Mouse (Mus musculus) heart, embryonic 12.5 days (tissue): ENCODE data around the gene Nrm. TPM values are rescaled to one million over a fixed set of nuclear protein-coding genes. Genes with fewer than 3 reads are reported as not detected.

Experiments
- ATAC-seq: fragments of 200-750 bp; cut with Nextera tagmentation; 2 replicates; pipeline ENCODE4 v1.8.0; 2017; ENCODE audit warnings: moderate TSS enrichment, moderate library complexity; ENCODE audit not compliant: insufficient number of reproducible peaks, low FRiP score
- H3K27ac ChIP-seq: fragments of 300-500 bp; sonication (generic); 2 replicates; pipeline ENCODE4 v1.5.1; 2016; ENCODE audit warnings: mild to moderate bottlenecking, moderate library complexity; ENCODE audit not compliant: poor library complexity, severe bottlenecking
- H3K27me3 ChIP-seq: fragments of 300-500 bp; sonication (generic); replicated peaks from 2 replicates; pipeline ENCODE4 v1.6.1; 2016; ENCODE audit warnings: mild to moderate bottlenecking, moderate library complexity
- H3K36me3 ChIP-seq: fragments of 300-500 bp; sonication (generic); 2 replicates; pipeline ENCODE4 v1.6.1; 2016; ENCODE audit warnings: mild to moderate bottlenecking, moderate library complexity
- H3K4me1 ChIP-seq: fragments of 300-500 bp; sonication (generic); replicated peaks from 2 replicates; pipeline ENCODE4 v1.6.1; 2016; ENCODE audit warnings: mild to moderate bottlenecking
- H3K4me2 ChIP-seq: fragments of 300-500 bp; sonication (generic); 2 replicates; pipeline ENCODE4 v1.6.1; 2016; ENCODE audit warnings: mild to moderate bottlenecking, moderate library complexity
- H3K4me3 ChIP-seq: fragments of 300-500 bp; sonication (generic); 2 replicates; pipeline ENCODE4 v1.5.1; 2016; ENCODE audit warnings: mild to moderate bottlenecking
- H3K9ac ChIP-seq: fragments of 300-500 bp; sonication (generic); 2 replicates; pipeline ENCODE4 v1.6.1; 2016; ENCODE audit warnings: mild to moderate bottlenecking, moderate library complexity
- H3K9me3 ChIP-seq: fragments of 300-500 bp; sonication (generic); replicated peaks from 2 replicates; pipeline ENCODE4 v1.6.1; 2016; ENCODE audit warnings: mild to moderate bottlenecking, moderate library complexity
- WGBS: fragments of 180-500 bp; shearing (Covaris S2); methylation state at CpG from one replicate; pipeline ENCODE4 v1.1.7; 2016; 5-methylcytosine and 5-hydroxymethylcytosine counted together
- polyA plus RNA-seq: library from polyadenylated mRNA; unstranded; fragments of >200 nt; fragmentation: Nextera tagmentation; extraction: Ambion mirVana; gene quantifications from 2 replicates; pipeline ENCODE4 v1.2.1, GENCODE M21; 2016

Nrm gene
- polyA plus RNA-seq, 1 experiment from 2014 or later, result 50.7 TPM

DNA sequence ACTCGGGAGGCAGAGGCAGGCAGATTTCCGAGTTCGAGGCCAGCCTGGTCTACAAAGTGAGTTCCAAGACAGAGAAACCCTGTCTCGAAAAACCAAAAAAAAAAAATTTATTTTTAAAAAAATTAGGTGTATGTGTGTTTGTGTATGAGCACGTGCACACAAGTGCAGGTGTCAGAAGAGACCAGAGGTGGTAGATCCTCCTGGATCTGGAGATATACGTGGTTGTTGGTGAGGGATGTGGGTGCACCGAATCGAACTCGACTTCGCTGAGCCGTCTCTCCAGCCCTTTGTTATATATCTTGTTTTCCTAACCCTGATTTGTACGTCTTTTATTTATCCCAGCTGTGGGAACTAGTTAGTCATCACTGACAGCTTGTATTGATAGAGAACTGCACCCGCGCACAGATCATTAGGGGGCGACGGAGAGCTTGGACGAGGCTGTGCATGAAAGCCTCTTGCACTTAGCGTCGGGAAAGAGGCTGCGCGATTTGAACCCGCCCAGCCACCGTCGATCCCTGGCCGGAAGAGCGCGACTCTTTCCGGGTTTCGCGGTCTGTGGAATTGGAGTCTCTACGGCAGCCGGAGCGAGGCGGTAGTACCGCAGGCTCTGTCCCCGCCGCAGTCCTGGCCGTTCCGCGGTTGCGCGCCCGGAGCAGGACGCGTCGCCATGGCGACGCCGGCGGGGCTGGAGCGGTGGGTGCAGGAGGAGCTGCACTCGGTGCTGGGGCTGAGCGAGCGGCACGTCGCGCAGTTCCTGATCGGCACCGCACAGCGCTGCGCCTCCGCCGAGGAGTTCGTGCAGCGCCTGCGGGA lies 18.3 kb downstream of the Nrm start, which contains the start of gene Dhx16:
TSS of gene Dhx16 (plus strand) at position 575 of the 813 bp plus-strand sequence.
- ATAC-seq, result peak; percentile 90
- Histone ChIP-seq H3K4me1 (peaks cover 10% of the 10 kb centered on the region), H3K4me3 (peak within 1 kb of the TSS; percentile 86), H3K36me3 (peaks cover 53% of the 10 kb centered on the region), H3K27ac (peak within 1 kb of the TSS; percentile 19; the same call in 1 of the 2 replicates), H3K27me3 (no peaks in the 10 kb centered on the region), H3K9ac (peak within 1 kb of the TSS; percentile 87), H3K9me3 (no peaks in the 10 kb centered on the region), H3K4me2 (peak within 1 kb of the TSS; percentile 79)
- WGBS, result 5% methylated on average over 66 of the region's 66 CpGs

GRCm38 (mm10) chr17:35882924-35883323 lies 21.8 kb downstream of the Nrm start:
- no peak overlapping the region for H3K4me2 ChIP-seq
- WGBS, result 90% methylated on average over 17 of the region's 17 CpGs
- H3K27ac ChIP-seq, result no peak overlapping the region
- H3K36me3 ChIP-seq, result peaks cover 66% of the 10 kb centered on the region
- H3K9ac ChIP-seq, result no peak overlapping the region
- H3K4me1 ChIP-seq, result peaks cover 10% of the 10 kb centered on the region
- ATAC-seq, result no peak
- H3K27me3 ChIP-seq, result no peaks in the 10 kb centered on the region
- no peak overlapping the region for H3K4me3 ChIP-seq
- no peaks in the 10 kb centered on the region for H3K9me3 ChIP-seq

GRCm38 (mm10) chr17:35883777-35884176 lies 22.7 kb downstream of the Nrm start:
- ATAC-seq, result no peak
- Histone ChIP-seq H3K27ac (no peak overlapping the region), H3K4me3 (no peak overlapping the region), H3K36me3 (peaks cover 74% of the 10 kb centered on the region), H3K9ac (no peak overlapping the region), H3K9me3 (no peaks in the 10 kb centered on the region), H3K27me3 (no peaks in the 10 kb centered on the region), H3K4me2 (no peak overlapping the region), H3K4me1 (peaks cover 10% of the 10 kb centered on the region)
- 91% methylated on average over 14 of the region's 14 CpGs for WGBS

GRCm38 (mm10) chr17:35887725-35888124 lies 26.6 kb downstream of the Nrm start:
- H3K9ac ChIP-seq, result no peak overlapping the region
- H3K4me3 ChIP-seq, result no peak overlapping the region
- H3K27me3 ChIP-seq, result no peaks in the 10 kb centered on the region
- H3K4me2 ChIP-seq, result no peak overlapping the region
- H3K4me1 ChIP-seq, result no peaks in the 10 kb centered on the region
- H3K36me3 ChIP-seq, result peaks cover 96% of the 10 kb centered on the region
- ATAC-seq, result no peak
- no peak overlapping the region for H3K27ac ChIP-seq
- WGBS, result 86% methylated on average over 13 of the region's 17 CpGs
- H3K9me3 ChIP-seq, result no peaks in the 10 kb centered on the region

DNA sequence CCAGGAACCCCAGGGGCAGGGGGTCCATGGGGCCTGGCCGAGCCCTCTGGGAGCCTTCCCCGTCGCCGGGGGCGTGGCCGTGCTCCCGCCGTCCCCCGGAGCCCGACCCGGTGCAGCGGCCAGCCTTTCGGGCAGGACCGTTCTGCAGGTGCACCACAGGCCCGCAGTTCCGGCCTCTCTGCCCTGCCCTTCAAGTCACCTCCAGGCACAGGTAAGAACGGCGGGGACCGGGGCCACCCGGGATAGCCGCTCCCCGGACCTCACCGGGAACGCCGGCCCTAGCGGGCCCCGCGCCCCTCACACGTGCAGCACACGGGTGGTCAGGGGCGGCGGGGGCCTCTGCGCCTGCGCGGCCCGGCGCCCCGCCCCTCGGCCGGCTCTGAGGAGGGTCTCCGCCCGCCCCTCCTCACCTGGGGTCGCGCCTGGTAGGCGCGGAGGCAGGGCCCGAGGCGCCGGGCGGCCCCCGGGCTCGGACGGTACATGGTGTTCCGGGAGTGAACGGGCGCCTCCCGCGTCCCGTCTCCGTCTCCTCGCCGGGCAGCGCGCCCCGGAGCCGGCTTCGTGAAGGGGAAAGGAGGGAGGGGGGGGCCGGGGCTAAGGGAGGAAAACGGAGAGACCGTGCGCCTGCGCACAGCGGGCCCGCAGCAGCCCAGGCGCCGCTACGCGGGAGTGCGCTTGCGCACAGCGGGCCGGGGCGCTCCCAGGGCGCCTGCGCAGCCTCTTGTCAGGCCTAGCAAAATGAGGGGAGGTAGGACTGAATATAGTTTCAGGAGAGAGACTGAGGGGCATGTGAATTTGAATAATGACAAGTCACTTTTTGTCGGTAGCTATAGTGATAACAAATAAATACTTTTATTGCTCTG lies 35.9 kb downstream of the Nrm start, which contains the start of gene 2310061I04Rik:
TSS of gene 2310061I04Rik (minus strand) at position 651 of the 863 bp plus-strand sequence.
- Histone ChIP-seq H3K36me3 (peaks cover 46% of the 10 kb centered on the region), H3K9ac (peak within 1 kb of the TSS; percentile 98)
- WGBS, result under 1% methylated on average over 86 of the region's 86 CpGs

DNA sequence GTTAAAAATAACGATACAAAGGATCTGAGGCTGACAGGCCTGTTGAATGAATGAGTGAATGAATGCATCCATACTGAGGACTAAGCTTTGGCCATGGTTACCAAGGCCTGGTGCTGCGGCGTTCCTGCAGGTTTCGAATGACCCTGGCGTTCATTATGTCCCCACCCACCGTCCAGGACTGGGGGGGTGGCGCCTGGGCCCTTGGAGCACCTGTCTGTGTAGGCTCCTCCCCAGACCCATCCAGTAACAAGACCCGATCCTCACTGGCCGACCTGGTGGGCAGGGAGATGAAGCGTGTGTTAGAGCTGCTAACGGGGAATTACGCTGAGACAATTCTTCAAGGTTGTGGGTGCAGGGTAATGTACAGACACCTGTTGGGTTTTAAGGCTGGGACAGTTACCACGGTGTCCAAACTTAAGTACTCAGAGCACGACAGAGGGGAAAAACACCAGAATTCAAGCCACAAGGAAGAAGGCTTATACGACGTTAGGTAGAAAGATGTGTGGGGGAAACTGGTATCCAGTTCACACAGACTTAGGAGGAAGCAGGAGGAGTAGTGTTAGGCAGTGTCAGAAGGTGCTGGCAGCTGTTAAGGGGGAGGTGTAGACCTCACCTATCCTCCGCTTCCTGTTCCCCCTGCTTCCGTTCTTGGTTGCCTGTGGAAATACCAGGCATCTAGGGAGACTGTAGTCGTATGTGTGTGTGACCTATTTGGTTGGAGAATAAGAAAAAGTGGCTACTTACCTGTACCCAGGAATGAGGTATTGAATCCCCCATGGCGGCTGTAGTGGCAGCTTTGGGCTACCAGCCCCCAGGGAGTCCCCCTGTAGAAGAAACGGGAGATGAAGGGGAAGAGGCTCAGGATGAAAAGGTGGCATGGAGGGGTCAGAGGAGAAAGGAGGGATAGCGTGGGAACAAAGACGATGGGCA lies 36.8 kb downstream of the Nrm start:
- H3K9me3 ChIP-seq, result no peaks in the 10 kb centered on the region
- WGBS, result 42% methylated on average over 23 of the region's 23 CpGs
- H3K27me3 ChIP-seq, result no peaks in the 10 kb centered on the region
- ATAC-seq, result peak; percentile 23; the same call in 1 of the 2 replicates
- peak overlapping the region; percentile 17; the same call in 1 of the 2 replicates for H3K27ac ChIP-seq
- H3K4me1 ChIP-seq, result peaks cover 20% of the 10 kb centered on the region
- peak overlapping the region; percentile 55 for H3K9ac ChIP-seq
- peaks cover 42% of the 10 kb centered on the region for H3K36me3 ChIP-seq
- H3K4me2 ChIP-seq, result peak overlapping the region; percentile 100
- H3K4me3 ChIP-seq, result peak overlapping the region; percentile 95

More for the DNA sequence above, 35.9 kb downstream of the Nrm start, which contains the start of gene 2310061I04Rik:
- ATAC-seq, result peak; percentile 90
- Histone ChIP-seq H3K4me1 (peaks cover 20% of the 10 kb centered on the region), H3K27me3 (no peaks in the 10 kb centered on the region), H3K9me3 (no peaks in the 10 kb centered on the region), H3K27ac (peak within 1 kb of the TSS; percentile 80), H3K4me2 (peak within 1 kb of the TSS; percentile 100), H3K4me3 (peak within 1 kb of the TSS; percentile 95)

- peaks cover 26% of the 10 kb centered on the region for H3K4me1 ChIP-seq
- no peaks in the 10 kb centered on the region for H3K27me3 ChIP-seq
- H3K4me3 ChIP-seq, result no peak overlapping the region
- H3K27ac ChIP-seq, result no peak overlapping the region
- no peaks in the 10 kb centered on the region for H3K9me3 ChIP-seq
- no peak overlapping the region for H3K4me2 ChIP-seq
- 86% methylated on average over 3 of the region's 3 CpGs for WGBS
- peaks cover 42% of the 10 kb centered on the region for H3K36me3 ChIP-seq
- no peak for ATAC-seq
- H3K9ac ChIP-seq, result peak overlapping the region; percentile 11; the same call in 1 of the 2 replicates
Observed at GRCm38 (mm10) chr17:35900636-35901035, 39.5 kb downstream of the Nrm start.

DNA sequence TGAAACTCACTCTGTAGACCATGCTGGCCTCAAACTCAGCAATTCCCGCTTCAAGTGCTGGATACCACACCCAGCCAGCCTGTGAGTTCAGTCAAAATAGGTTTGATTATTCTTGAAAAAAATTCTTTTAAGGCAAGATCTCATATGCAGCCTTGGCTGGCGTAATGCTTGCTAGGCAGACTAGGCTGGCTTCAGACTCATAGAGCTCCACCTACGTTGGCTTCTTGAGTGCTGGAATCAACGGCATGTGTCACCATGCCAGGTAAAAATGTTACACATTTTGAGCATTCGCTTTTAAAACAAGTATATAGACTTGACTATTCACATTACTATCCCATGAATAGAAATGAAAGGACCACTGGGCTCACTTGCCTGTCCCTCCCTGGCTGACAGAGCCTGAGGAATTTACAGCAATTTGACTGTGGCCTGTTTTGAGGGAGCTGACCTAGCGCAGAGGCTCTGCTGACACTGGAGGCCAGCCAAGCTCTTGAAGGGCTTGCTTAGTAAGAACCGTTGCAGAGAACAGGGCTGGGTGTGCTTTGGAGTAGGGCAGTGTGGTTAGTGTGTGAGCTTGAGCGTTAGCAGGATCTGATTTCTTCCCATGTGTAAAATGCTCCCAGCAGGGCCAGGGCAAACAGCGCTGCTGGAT lies 42.3 kb downstream of the Nrm start:
- H3K9me3 ChIP-seq, result no peaks in the 10 kb centered on the region
- H3K36me3 ChIP-seq, result peaks cover 66% of the 10 kb centered on the region
- 79% methylated on average over 9 of the region's 9 CpGs for WGBS
- 0 out of 2 replicates have a peak, but pooled peaks have one; percentile 33 for ATAC-seq
- H3K9ac ChIP-seq, result no peak overlapping the region
- H3K4me3 ChIP-seq, result no peak overlapping the region
- H3K4me1 ChIP-seq, result peaks cover 12% of the 10 kb centered on the region
- peak overlapping the region; percentile 30; the same call in 1 of the 2 replicates for H3K27ac ChIP-seq
- H3K4me2 ChIP-seq, result no peak overlapping the region
- no peaks in the 10 kb centered on the region for H3K27me3 ChIP-seq

DNA sequence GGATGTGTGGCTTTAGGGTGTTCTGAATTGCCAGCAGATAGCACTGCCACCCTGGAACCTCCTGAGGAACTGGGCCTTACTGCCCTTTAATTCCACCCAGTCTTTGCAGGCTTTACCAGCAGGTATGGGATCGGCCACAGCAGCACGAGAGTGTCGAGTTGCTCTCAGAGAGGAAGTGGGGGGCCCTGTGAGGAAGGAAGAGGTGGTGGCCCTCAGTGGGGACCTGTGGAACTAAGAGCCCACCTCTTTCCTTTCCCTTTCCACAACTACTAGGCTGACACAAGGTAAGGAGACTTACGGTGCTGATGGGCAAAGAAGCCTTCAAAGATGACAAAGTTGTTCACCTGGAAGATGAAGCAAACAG lies 42.9 kb downstream of the Nrm start:
- no peak overlapping the region for H3K4me2 ChIP-seq
- WGBS, result 76% methylated on average over 4 of the region's 4 CpGs
- no peak overlapping the region for H3K4me3 ChIP-seq
- ATAC-seq, result no peak
- H3K36me3 ChIP-seq, result peaks cover 68% of the 10 kb centered on the region
- H3K27me3 ChIP-seq, result no peaks in the 10 kb centered on the region
- peaks cover 18% of the 10 kb centered on the region for H3K4me1 ChIP-seq
- peak overlapping the region; percentile 30; the same call in 1 of the 2 replicates for H3K27ac ChIP-seq
- no peak overlapping the region for H3K9ac ChIP-seq
- no peaks in the 10 kb centered on the region for H3K9me3 ChIP-seq

- ATAC-seq, result no peak
- Histone ChIP-seq H3K4me3 (no peak overlapping the region), H3K9me3 (no peaks in the 10 kb centered on the region), H3K4me1 (peaks cover 26% of the 10 kb centered on the region), H3K4me2 (no peak overlapping the region), H3K36me3 (peaks cover 63% of the 10 kb centered on the region), H3K27me3 (no peaks in the 10 kb centered on the region), H3K9ac (no peak overlapping the region), H3K27ac (no peak overlapping the region)
- WGBS, result 93% methylated on average over 1 of the region's 1 CpGs
Observed at GRCm38 (mm10) chr17:35905587-35905986, 44.5 kb downstream of the Nrm start.
